Mouse (Mus musculus) thymus, postnatal 10 days (tissue): Measurements from ENCODE around the gene Hist1h2ai.

Experiments
- DNase-seq, 2 experiments: peaks; one replicate each; pipeline ENCODE4 v3.0.0; 2021; ENCODE audit warnings: low spot score in 2 of 2

Gene Hist1h2ai

DNA sequence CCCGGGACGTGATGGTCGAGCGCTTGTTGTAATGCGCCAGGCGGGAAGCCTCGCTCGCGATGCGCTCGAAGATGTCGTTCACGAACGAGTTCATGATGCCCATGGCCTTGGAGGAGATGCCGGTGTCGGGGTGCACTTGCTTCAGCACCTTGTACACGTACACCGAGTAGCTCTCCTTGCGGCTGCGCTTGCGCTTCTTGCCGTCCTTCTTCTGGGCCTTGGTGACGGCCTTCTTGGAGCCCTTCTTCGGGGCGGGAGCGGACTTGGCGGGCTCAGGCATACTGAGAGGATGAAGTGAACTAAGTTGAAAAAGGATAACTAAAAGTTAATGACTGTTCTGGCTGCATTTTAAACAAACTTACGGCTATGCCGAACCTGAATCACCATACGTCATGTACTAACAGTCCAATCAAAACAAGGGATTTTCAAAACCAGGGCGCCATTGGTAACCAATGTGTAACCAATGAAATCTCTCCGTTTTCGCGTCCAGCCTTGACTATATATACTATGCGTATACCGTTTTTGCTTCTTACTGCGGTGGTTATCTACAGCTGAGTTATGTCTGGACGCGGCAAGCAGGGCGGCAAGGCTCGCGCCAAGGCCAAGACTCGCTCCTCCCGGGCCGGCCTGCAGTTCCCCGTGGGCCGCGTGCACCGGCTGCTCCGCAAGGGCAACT lies at the start of gene Hist1h2ai, which contains the start of gene Hist1h2bl:
TSS of gene Hist1h2ai (plus strand) at position 559 of the 676 bp plus-strand sequence.
TSS of gene Hist1h2bl (minus strand) at position 280 of the 676 bp plus-strand sequence.
- DNase-seq = peak; percentile 86 to 87

DNA sequence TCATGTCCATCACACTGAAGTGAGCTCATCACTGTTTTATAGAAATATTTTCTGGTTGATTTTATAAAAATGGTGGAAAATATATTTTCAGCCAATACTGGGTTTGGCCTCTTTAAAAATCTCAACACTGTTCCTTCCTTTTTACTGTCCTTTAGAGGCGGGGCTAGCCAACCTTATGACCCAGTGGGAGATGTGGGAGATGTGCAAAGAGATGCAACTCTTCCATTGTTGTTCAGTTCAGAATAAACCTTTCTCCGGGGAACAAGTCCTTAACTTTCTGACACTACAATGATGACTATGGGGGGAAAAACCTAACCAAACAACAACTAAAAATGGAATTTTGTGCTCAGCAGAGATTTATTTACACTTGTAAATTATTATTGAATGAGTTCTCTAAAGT lies 38.9 kb upstream of the Hist1h2ai start, which contains the start of gene Olfr1360:
TSS of gene Olfr1360 (minus strand) at position 101 of the 400 bp plus-strand sequence.
- no peak for DNase-seq

DNA sequence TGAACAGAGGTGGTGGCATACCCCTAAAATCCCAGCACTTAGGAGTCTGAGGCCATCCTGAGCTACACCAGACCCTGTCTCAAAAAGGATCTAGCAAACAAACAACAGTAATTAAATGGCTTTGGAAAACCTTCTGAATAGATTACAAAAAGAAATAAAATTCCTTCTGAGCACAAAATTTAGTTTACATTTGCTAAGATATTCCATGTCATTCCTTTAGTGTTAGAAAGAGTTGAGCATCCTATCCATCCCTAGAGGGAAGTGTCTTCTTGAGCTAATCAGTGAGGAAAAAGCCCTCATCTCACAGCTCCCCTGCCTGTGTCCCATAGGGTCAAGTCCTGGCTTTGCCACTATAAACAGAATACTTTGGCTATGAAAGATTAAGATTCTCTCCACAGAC lies 18.4 kb upstream of the Hist1h2ai start, which contains the start of gene Olfr1359:
TSS of gene Olfr1359 (plus strand) at position 301 of the 400 bp plus-strand sequence.
- DNase-seq = no peak

DNA sequence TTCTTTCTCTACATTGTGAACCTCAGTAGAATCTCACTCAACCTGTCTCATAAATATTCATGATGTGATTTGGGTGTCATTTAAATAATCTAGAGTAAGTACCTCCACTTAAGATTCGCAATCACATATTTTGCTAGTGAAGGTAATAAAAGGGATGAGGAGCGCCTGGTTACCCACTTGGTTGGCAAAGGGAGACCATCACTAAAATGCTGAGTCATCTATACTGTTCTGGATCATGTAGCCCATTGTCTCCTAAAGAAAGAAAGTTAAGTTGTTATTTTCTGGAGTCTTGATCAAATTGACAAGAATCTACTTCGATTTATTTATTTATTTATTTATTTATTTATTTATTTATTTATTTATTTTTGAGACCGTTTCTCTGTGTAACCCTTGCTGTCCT lies 9.6 kb upstream of the Hist1h2ai start:
- DNase-seq = no peak

DNA sequence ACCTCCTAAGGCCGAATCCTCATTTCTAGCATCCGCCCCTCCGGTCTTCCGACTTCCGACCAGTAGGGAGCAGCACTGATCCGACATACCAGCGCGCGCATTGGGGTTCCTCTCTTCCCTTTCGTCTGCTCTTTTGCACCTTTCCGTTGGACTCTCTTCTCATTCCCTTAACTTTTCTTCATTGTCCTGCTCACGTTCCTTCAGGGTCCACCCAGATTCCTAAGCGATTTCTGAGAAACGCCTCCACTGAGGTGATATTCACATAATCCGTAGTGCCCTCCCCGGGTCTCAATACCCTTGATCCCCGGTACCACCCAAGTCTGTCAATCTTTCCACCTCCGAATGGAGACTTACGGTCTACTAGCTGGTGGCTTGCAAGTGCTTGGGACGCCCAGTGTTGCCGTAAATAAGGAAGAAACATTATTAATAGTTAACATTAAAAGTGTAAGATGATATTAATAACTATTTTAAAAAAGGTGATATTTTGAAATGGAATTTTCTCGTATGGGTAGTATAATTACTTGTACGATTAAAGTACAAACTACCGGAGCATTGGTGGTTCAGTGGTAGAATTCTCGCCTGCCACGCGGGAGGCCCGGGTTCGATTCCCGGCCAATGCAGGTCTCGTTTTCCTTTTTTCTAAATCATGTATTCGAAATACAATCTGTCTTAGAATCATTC lies 6.1 kb upstream of the Hist1h2ai start:
- peak; percentile 78 to 92 for DNase-seq

DNA sequence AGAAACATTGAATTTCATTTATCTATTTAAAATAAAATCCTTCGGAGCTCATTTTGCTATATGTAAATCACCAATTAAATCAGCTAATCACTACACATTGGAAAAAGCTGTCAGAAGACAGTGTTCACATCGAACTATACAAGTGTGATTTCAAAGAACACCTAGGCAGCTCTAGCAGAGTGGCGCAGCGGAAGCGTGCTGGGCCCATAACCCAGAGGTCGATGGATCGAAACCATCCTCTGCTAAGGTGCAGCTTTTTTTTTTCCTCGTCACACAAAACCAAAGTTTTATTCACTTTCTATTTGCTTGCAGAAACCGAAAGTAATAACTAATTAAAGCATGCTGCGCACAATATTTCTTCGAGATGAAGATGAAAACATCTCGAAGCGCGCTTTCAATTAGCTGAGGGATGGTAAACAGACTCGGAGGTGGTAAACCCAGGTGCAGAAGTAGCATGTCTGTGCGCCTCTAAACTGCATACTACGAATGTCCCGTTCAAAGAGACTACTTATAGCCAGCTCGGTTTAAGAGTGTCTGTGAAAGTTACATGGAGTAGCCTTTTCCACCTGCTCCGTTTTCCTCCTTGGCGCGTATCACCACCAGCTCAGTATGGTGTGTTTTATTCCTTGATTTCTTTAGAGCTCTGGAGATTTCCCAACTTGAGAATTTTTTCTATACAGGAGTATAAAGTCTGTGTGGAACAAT lies 5.2 kb upstream of the Hist1h2ai start:
- DNase-seq = peak; percentile 73 to 87

DNA sequence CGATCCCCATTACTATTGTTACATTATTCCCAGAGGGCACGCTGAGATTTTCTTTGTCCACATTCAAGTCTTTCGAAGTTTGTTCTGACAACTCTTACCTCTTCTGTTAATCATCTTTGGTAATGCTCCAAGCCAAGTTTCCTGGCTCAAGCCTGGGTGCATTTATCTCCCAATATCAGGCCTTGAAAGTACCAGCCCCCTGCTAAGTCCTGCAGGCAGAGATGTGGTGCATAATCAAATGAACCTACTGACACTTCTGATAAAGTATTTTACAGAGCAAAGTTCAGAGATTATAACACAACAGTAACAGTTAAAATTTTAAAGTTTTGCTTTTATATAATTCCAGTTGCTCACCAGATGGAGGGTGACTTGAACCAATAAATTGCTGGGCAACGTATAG lies 4.5 kb upstream of the Hist1h2ai start:
- DNase-seq = no peak

DNA sequence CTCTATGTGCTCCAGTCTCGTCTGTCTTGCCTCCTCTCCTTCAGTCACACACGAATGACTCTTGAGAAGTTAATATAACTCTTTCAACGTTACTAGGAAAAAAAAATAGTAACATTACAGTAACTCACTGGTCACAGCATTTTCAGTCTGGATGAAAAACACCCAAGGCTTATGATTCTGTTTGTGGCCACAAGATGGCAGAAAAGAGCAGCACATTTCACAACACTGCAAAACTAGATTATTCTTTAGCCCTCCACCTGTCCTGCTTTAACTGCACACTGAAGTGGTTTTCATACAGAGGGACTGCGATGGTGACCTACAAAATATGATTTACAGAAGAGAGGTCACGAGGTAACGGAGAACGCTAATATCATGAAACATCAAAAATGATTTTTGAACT lies 1.5 kb upstream of the Hist1h2ai start:
- DNase-seq = peak; percentile 37 to 59

DNA sequence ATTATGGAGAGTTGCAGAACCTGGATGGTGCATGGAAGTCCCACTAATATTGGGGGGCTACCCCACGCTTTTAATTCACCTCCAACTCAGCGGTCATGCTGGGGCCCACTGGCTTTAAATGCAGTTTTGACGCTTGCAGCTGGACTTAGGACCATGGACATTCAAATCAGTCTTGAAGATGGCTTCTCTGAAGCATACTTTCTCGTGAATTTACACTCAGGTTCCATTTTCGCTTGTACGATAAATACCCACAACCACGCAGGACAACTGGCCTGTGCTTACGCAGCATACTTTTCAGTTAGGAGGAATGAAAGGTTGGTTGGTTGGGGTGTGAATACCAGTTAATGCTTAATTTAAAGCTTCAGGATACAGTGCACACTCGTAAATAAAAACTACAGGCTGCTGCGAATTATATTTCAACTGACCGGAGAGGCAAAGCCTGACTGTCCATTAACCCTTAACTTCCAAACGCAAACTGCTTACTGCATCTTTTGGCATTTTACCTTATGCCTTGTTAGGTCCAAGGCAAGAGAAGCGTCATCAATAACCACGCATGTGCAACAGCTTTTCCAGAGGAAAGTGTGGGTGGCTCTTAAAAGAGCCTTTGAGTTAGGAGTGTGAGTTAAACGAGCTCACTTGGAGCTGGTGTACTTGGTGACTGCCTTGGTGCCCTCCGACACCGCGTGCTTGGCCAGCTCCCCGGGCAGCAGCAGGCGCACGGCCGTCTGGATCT lies 925 bp upstream of the Hist1h2ai start:
- peak; percentile 21 to 27 for DNase-seq

DNA sequence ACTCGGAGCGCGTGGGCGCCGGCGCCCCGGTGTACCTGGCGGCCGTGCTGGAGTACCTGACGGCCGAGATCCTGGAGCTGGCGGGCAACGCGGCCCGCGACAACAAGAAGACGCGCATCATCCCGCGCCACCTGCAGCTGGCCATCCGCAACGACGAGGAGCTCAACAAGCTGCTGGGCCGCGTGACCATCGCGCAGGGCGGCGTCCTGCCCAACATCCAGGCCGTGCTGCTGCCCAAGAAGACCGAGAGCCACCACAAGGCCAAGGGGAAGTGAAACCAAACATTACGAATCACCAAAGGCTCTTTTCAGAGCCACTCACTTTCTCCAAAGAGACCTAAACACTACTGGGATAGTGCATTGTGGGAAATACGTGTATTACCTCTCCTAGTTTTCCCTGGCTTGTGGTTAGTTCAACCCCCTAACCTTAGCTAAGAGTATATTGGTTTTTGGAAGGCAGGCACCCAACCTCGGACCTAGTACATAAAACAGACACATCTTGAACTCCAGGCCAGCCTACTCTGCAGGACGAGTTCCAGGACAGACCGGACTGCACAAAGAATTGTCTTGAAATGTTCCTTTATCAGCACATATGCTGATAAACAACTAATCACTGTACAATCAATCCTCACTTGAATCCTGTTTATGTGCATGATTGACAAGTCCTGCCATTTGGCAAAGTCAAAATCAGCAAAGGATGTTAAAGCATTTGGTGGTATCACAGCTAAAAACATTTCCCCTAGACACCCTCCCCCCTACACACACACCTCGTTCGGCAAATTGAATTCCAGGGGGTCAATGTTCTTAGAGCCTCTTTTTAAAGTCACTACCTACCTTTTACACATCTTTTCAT lies 544 bp downstream of the Hist1h2ai start:
- peak in 1 of 2 experiments; percentile 18 for DNase-seq

DNA sequence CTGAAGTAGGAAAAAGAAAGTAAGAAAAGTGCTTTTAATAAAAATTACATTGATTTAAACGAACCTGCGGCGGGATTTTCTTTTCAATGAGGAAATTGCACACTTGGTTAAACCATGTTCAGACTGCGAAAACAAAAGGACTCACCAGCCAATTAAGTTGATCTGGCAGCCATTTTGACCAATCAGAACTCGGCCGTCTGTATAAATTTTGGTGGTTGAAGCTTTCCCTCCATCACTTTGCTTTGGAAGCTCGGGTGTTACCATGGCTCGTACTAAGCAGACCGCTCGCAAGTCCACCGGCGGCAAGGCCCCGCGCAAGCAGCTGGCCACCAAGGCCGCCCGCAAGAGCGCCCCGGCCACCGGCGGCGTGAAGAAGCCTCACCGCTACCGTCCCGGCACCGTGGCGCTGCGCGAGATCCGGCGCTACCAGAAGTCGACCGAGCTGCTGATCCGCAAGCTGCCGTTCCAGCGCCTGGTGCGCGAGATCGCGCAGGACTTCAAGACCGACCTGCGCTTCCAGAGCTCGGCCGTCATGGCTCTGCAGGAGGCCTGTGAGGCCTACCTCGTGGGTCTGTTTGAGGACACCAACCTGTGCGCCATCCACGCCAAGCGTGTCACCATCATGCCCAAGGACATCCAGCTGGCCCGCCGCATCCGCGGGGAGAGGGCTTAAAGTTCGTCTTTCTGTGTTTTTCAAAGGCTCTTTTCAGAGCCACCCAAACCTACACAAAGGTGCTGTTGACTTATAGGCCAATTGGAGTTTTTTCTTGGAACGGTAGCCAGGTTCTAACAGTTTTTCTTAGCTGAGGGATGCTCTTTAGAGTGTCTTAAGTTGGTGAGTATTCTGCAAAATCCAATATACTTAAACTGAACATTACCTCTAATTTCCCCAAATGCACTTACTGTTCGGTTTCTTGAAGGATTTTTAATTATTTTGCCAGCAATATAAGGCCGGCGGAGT lies 1.5 kb downstream of the Hist1h2ai start, which contains the start of gene Hist1h3h:
TSS of gene Hist1h3h (plus strand) at position 263 of the 961 bp plus-strand sequence.
- peak; percentile 87 to 91 for DNase-seq

DNA sequence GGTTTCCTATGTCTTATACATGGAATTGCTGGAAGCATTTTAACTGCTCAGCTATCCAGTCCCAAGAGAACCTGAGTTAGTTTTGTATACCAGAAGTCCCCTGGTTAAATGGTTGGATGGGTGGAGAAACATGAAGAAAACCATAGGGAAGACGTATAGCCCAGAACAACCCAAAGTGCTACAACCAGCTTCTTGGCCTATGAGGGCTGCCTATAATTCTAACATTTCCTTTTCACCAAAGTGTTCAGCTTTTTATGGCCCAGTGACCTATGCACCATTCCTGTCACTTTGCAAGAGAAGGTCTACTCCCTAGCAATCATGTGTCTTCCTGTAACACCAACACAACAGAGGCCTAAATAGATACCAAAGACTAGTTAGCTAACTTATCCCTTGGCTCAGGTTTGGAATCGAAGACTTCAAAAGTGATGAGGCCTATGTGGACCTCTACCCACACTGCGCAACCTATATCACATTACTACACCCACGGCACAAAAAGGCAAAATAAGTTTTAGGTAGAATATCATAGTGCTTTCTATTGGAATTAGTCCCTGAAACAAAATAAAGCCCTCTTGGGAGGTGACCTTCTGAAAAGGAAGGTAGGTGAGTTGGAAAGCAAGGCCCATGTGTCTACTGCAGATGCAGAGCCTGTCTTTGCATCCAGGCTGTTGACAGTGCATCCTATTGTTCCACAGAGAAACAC lies 2.3 kb downstream of the Hist1h2ai start:
- no peak for DNase-seq

DNA sequence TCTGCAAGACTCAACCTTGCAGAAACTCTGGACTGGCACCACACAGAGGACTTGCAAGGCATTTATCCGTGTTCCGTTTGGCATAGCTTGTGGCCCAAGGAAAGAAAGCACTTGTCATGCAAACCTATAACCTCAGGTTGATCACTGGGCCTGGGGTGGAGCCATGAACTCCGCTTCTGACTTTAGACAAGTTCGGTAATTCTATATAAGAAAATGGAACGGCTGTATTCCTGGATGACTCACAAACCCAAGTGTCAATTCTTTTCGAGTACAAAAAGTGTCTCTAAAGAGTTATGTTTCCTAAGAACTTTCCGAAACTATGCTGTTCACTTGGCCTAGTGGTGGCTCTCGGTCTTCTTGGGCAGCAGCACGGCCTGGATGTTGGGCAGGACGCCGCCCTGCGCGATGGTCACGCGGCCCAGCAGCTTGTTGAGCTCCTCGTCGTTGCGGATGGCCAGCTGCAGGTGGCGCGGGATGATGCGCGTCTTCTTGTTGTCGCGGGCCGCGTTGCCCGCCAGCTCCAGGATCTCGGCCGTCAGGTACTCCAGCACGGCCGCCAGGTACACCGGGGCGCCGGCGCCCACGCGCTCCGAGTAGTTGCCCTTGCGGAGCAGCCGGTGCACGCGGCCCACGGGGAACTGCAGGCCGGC lies 5.0 kb downstream of the Hist1h2ai start:
- DNase-seq = peak in 1 of 2 experiments; percentile 21

DNA sequence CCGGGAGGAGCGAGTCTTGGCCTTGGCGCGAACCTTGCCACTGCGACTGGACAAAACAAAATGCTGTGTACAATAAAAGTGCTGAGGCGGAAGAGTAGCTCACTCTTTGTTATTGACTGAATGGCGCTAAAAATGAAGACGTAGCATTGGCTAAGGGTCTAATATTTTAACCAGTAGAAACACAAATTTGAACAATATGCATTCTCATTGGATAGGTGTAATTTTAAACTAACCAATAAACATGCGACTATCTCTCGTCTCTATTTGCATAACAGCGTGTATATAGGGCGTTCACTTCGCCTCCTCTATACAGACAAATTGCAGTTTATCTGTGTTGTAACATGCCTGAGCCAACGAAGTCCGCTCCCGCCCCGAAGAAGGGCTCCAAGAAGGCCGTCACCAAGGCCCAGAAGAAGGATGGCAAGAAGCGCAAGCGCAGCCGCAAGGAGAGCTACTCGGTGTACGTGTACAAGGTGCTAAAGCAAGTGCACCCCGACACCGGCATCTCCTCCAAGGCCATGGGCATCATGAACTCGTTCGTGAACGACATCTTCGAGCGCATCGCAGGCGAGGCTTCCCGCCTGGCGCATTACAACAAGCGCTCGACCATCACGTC lies 5.6 kb downstream of the Hist1h2ai start, which contains the start of gene Hist1h2bm:
TSS of gene Hist1h2bm (plus strand) at position 288 of the 616 bp plus-strand sequence.
- DNase-seq = peak; percentile 71 to 77

DNA sequence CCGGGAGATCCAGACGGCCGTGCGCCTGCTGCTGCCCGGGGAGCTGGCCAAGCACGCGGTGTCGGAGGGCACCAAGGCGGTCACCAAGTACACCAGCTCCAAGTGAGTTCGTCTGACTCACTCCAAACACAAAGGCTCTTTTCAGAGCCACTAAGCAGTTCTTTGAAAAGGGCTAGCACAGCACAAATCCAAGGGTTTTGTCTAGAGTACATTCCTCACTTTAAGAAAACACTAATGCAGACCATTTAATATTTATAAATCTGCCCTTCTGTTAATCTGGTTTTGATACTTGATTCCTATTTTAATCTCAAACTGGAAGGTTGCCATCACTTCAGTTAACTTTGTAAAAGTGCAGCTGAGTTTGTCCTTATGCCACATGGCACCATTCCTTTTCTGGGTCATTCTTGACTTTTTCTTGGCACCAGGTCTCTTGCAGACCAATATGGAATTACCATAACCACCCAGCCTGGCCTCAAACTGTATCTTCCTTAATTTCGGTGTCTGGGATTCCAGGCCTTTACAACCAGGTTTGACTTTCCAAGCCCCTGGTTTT lies 6.2 kb downstream of the Hist1h2ai start:
- DNase-seq = no peak

DNA sequence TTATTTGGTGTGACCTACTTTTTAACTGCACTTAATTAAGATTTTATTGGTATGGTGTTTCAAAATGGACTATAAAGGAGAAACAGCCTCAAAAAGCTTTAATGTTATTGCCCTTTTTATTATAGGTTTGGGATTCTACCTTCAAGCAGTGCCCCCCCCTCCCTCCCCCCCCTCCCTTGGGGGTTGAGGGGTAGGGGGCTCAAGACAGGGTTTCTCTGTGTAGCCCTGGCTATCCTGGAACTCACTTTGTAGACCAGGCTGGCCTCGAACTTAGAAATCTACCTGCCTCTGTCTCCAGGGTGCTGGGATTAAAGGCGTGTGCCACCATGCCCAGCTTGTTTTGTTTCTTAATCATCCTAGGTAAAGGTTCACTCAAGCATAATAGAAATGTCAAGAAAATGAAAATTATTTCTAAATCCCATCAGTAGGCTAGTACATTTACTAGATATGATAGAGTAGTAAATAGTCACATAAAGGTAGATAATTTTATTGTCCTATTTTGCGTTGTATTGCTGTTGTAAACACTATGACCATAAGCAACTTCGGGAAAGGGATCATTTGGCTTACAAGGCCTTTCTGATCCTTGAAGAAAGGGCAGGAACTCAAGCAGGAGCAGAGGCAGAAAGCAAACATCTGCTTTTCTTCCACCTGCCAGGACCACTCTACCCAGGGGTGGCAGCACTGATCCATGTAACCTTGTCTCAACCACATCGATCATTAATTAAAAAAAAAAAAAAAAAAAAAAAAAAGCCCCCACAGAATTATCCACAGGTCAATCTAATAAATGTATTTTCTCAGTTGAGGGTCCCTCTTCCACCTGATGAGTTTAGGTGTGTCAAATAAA lies 7.0 kb downstream of the Hist1h2ai start:
- no peak for DNase-seq
